Mouse (Mus musculus): ENCODE data around the gene Olfr918.

The Olfr918 gene

DNA sequence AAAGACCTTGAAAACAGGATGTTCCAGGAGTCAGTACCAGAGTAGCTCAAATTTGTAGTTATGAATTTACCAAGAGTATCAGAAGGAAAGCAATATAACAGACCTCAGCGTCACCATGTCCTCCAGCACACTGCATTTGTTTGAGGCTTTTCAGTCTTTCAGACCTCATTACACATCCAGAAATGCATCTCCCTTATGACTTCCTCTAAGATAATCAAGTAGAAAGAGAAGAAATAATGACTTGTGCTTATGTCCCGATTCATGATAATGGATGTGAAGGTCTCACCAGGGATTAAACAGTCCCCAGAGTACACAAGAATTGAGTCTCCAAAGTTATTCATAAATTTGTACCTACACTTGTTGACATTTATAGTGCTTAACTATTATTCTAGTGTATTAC lies at the start of gene Olfr918:
TSS of gene Olfr918 (minus strand) at position 101 of the 400 bp plus-strand sequence.
- no peak for DNase-seq (ENCODE audit: low spot score)

DNA sequence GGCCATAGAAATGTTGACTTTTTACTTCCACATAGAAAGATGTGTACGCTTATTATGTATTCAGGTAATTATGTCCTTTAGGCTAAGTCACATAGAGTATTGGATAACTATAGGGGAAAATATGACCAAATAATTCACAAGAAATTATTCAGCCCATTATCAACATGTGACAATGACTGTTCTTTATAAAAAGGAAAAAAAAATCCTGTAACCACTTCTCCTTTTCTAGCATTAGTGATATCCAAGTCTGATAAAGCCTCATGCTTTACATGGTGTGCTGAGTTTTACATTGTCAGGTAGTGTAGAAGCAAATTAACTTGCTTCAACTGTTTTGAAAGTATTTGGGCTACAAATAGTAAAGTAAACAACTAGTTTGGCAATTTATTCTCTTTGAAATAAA lies 49.6 kb upstream of the Olfr918 start:
- no peak for DNase-seq (ENCODE audit: low spot score)

DNA sequence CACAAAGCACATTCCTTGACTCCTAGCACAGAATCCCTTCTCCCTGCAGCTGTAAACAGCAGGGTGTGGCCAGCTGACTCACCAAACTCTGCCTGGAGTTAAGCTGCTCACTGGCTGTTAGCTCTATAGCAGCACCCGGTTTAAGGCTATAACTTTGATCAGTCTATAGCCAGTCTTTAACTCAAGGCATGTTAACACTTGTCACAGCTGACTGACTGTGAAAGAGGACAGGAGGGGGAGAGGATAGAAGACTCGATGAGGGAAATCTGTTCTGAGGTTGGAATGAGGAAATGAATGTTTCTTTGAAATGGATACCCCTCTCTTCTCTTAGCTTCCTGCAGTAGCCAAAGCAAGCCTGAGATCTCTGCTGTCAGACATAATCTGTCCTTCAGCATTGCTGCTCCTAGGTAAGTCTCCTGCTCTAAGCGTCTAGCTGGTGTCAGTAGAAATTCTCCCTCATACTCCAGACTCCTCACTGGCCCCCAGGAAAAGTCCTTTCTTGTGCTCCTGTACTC lies 44.6 kb upstream of the Olfr918 start:
- DNase-seq (ENCODE audit: low spot score): peak; percentile 19

DNA sequence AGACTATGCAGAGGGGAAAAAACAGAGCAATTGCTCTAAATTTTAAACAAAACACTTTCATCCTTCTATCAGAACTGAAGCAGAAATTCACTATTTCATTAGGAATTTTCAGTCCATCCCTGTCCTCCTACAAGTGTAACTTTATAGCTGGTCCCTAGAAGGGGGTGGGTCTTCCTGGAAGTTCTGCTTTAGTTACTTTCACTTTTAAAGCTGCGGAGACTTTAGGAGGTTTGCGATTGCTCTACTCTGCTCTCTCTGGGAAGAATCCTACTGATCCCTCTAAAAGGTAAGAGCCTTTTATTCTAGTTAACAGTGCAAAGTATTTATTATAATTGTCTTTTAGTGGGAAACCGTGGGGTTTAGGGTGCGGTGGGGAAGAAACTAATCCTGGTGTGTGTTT lies 43.7 kb upstream of the Olfr918 start, which contains the start of gene Vwa5a:
TSS of gene Vwa5a (plus strand) at position 167 of the 400 bp plus-strand sequence.
- DNase-seq (ENCODE audit: low spot score): peak; percentile 23

DNA sequence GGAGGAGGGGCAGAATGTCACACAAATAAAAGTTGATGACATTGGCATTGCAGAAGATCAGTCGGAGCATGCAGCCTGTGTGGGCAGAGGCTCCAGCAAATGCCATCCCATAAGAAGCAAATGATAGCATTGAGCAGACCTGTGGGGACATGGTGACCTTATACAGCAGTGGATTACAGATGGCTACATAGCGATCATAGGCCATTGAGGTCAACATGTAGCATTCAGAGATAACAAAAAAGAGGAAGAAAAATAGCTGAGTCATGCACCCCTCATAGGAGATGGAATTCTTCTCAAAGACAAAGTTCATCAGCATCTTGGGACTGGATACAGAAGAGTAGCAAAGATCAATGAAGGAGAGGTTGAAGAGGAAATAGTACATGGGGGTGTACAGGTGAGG lies 1.5 kb downstream of the Olfr918 start:
- DNase-seq (ENCODE audit: low spot score): no peak

DNA sequence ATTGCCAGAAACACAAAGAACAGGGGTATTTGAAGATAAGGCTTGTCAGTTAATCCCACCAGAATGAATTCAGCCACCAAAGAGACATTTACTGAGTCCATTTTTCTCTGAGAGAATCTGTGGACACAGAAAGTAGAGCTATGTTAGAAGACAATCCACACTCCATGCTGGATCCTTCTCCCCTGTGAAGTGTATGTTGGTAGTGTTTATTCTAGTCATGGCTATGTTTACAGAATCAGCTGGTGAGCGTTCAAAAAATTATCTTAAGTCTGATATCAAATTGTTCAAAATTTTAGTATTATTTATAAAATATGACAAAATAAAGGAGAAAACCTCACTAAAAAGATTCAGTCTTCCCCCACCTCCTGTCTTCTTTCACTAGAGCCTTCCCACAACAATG lies 8.7 kb downstream of the Olfr918 start, which contains the start of gene Olfr917:
TSS of gene Olfr917 (minus strand) at position 101 of the 400 bp plus-strand sequence.
- no peak for DNase-seq (ENCODE audit: low spot score)

DNA sequence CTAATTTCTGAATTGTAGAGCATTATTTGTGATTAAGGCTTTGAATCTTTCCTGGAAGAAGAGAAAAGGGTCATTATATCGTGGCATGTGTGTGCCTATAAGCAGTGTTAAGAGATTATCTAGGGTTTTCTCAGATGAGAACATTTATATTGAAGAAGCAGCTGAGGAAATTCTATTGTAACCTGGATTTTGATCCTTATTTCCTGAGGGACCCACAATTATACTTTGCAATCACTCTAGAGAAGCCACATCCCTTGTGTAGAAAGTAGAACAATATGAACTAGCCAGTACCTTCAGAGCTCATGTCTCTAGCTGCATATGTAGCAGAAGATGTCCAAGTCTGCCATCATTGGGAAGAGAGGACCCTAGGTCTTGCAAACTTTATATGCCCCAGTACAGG lies 14.6 kb downstream of the Olfr918 start, which contains the start of gene Olfr916:
TSS of gene Olfr916 (minus strand) at position 101 of the 400 bp plus-strand sequence.
- no peak for DNase-seq (ENCODE audit: low spot score)

DNA sequence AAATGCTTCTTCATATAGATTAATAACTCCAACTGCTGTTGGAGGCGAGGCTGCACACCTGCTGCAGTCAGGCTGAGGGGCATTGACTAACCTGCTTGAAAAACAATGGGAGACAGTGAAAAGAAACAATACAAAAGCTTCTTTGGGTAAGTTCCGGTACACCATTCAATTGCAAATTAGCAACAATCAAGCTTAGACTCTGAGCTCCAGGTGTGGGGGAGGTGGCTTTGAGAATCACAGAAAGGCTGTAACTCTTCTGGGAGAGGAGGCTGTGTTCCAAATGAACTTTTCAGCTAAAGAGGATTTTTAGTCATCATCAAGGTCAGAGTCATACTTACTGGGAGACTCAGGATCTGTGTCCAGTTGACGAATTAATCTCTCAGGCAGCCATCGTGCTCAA lies 42.0 kb downstream of the Olfr918 start:
- DNase-seq (ENCODE audit: low spot score): no peak

All from yolk sac, embryonic 10.5 days (tissue).